Mouse (Mus musculus) liver, postnatal 0 days (tissue): ENCODE results near the gene Gpr132. TPM values are rescaled to one million over a fixed set of nuclear protein-coding genes. Genes with fewer than 3 reads are reported as not detected.
"Not testable (repeated sequence)": the region's sequence is repeated elsewhere in the genome, so short reads cannot be mapped to it uniquely, and the experiment has no call there.

Experiments
- ATAC-seq: fragments of 200-750 bp; cut with Nextera tagmentation; 2 replicates; pipeline ENCODE4 v1.8.0; 2017; ENCODE audit warnings: mild to moderate bottlenecking, moderate library complexity
- DNase-seq: peaks from one replicate; pipeline ENCODE4 v3.0.0-alpha.2; 2016
- H3K27ac ChIP-seq: fragments of 300-500 bp; sonication (generic); 2 replicates; pipeline ENCODE4 v1.5.1; 2014; ENCODE audit warnings: antibody characterized with exemption, moderate library complexity, mild to moderate bottlenecking, low read depth
- H3K27me3 ChIP-seq: fragments of 300-500 bp; sonication (generic); 2 replicates; pipeline ENCODE4 v1.6.1; 2014; ENCODE audit warnings: low read length, control low read depth, mixed read lengths; ENCODE audit not compliant: insufficient read depth
- H3K36me3 ChIP-seq: fragments of 300-500 bp; sonication (generic); replicated peaks from 2 replicates; pipeline ENCODE4 v1.6.1; 2014; ENCODE audit warnings: mild to moderate bottlenecking, control low read depth, low read length, moderate library complexity, mixed read lengths; ENCODE audit not compliant: insufficient read depth
- H3K4me1 ChIP-seq: fragments of 300-500 bp; sonication (generic); 2 replicates; pipeline ENCODE4 v1.6.1; 2014; ENCODE audit warnings: antibody characterized with exemption, mild to moderate bottlenecking, control low read depth; ENCODE audit not compliant: insufficient read depth
- H3K4me2 ChIP-seq: fragments of 300-500 bp; sonication (generic); 2 replicates; pipeline ENCODE4 v1.6.1; 2014; ENCODE audit warnings: low read depth, mild to moderate bottlenecking, low read length, moderate library complexity, mixed read lengths
- H3K4me3 ChIP-seq: fragments of 300-500 bp; sonication (generic); 2 replicates; pipeline ENCODE4 v1.5.1; 2014; ENCODE audit warnings: low read depth, low read length
- H3K9ac ChIP-seq: fragments of 300-500 bp; sonication (generic); replicated peaks from 2 replicates; pipeline ENCODE4 v1.6.1; 2014; ENCODE audit warnings: mild to moderate bottlenecking, moderate library complexity
- H3K9me3 ChIP-seq: fragments of 300-500 bp; sonication (generic); 2 replicates; pipeline ENCODE4 v1.6.1; 2016; ENCODE audit warnings: mild to moderate bottlenecking, control low read depth, low read length, mixed read lengths
- CTCF ChIP-seq: sonication (generic); IDR thresholded peaks from 2 replicates; pipeline ENCODE4 v1.5.1; 2016; ENCODE audit warnings: antibody characterized with exemption, low read depth
- EP300 ChIP-seq: IDR thresholded peaks from 2 replicates; pipeline ENCODE4 v1.6.1; 2016; ENCODE audit warnings: antibody characterized with exemption, low read depth, mild to moderate bottlenecking
- WGBS: fragments of 180-500 bp; shearing (Covaris S2); extraction: QIAGEN DNeasy Blood & Tissue Kit; methylation state at CpG from one replicate; pipeline ENCODE4 v1.1.7; 2014; ENCODE audit not compliant: insufficient replicate concordance; 5-methylcytosine and 5-hydroxymethylcytosine counted together
- polyA plus RNA-seq: library from polyadenylated mRNA; unstranded; fragments of >200 nt; fragmentation: Nextera tagmentation; extraction: Ambion mirVana; gene quantifications from 2 replicates; pipeline ENCODE4 v1.2.1, GENCODE M21; 2015

The Gpr132 gene
- polyA plus RNA-seq, 1 experiment from 2014 or later = 0.34 TPM

- WGBS = 54% methylated on average over 4 of the region's 4 CpGs
- not testable (repeated sequence) for H3K27ac ChIP-seq, H3K9me3 ChIP-seq, H3K27me3 ChIP-seq, DNase-seq, H3K4me3 ChIP-seq, H3K9ac ChIP-seq, H3K4me1 ChIP-seq, H3K36me3 ChIP-seq, H3K4me2 ChIP-seq, ATAC-seq
- peak; percentile 11; the same call in 1 of the 2 replicates for TF ChIP-seq CTCF
Measured at GRCm38 (mm10) chr12:112841338-112841892, 26.6 kb downstream of the Gpr132 start.

GRCm38 (mm10) chr12:112840209-112841086 lies 27.6 kb downstream of the Gpr132 start:
- Histone ChIP-seq H3K4me2 (peak overlapping the region; percentile 26; the same call in 1 of the 2 replicates), H3K9ac (no peak overlapping the region; the same call in 1 of the 2 replicates), H3K9me3 (peaks cover 3% of the 10 kb centered on the region), H3K27ac (peak overlapping the region; percentile 66), H3K4me3 (no peak overlapping the region), H3K4me1 (no peaks in the 10 kb centered on the region; the same call in 1 of the 2 replicates), H3K36me3 (no peaks in the 10 kb centered on the region), H3K27me3 (no peaks in the 10 kb centered on the region)
- 53% methylated on average over 25 of the region's 25 CpGs for WGBS
- ATAC-seq = peak; percentile 55
- TF ChIP-seq CTCF = no peak
- no peak for TF ChIP-seq EP300
- DNase-seq = no peak

GRCm38 (mm10) chr12:112835046-112835445 lies 33.0 kb downstream of the Gpr132 start:
- Histone ChIP-seq H3K9ac (no peak overlapping the region), H3K9me3 (peaks cover 3% of the 10 kb centered on the region), H3K4me3 (no peak overlapping the region), H3K4me2 (no peak overlapping the region), H3K27me3 (no peaks in the 10 kb centered on the region), H3K4me1 (peaks cover 7% of the 10 kb centered on the region), H3K36me3 (no peaks in the 10 kb centered on the region), H3K27ac (no peak overlapping the region)
- no peak for TF ChIP-seq CTCF
- no peak for TF ChIP-seq EP300
- ATAC-seq (no peak), DNase-seq (no peak)
- 68% methylated on average over 2 of the region's 2 CpGs for whole genome bisulfite sequencing

GRCm38 (mm10) chr12:112833527-112833926 lies 34.5 kb downstream of the Gpr132 start:
- Histone ChIP-seq H3K9ac (no peak overlapping the region), H3K9me3 (no peaks in the 10 kb centered on the region), H3K36me3 (no peaks in the 10 kb centered on the region), H3K27me3 (no peaks in the 10 kb centered on the region), H3K27ac (peak overlapping the region; percentile 24; the same call in 1 of the 2 replicates), H3K4me2 (peak overlapping the region; percentile 38), H3K4me3 (no peak overlapping the region), H3K4me1 (peaks cover 9% of the 10 kb centered on the region)
- no peak for ATAC-seq
- TF ChIP-seq EP300 (no peak), CTCF (no peak)
- 14% methylated on average over 6 of the region's 6 CpGs for WGBS
- DNase-seq = no peak

GRCm38 (mm10) chr12:112832411-112832810 lies 35.6 kb downstream of the Gpr132 start:
- no peak for ATAC-seq

GRCm38 (mm10) chr12:112830570-112830969 lies 37.5 kb downstream of the Gpr132 start:
- TF ChIP-seq EP300 (no peak), CTCF (no peak)
- Histone ChIP-seq H3K27me3 (no peaks in the 10 kb centered on the region), H3K9ac (peak overlapping the region; percentile 76), H3K4me3 (peak overlapping the region; percentile 86), H3K4me1 (peaks cover 31% of the 10 kb centered on the region), H3K27ac (0 out of 2 replicates have a peak overlapping the region, but pooled peaks have one; percentile 80), H3K9me3 (no peaks in the 10 kb centered on the region), H3K36me3 (peaks cover 19% of the 10 kb centered on the region), H3K4me2 (peak overlapping the region; percentile 79)
- DNase-seq (no peak), ATAC-seq (no peak)
- 87% methylated on average over 3 of the region's 3 CpGs for WGBS

More at GRCm38 (mm10) chr12:112832411-112832810, 35.6 kb downstream of the Gpr132 start:
- H3K27ac ChIP-seq = no peak overlapping the region
- H3K4me2 ChIP-seq = no peak overlapping the region
- H3K9ac ChIP-seq = no peak overlapping the region
- 78% methylated on average over 5 of the region's 5 CpGs for WGBS
- no peaks in the 10 kb centered on the region for H3K9me3 ChIP-seq
- TF ChIP-seq EP300 = no peak
- H3K4me3 ChIP-seq = no peak overlapping the region
- H3K27me3 ChIP-seq = no peaks in the 10 kb centered on the region
- peaks cover 14% of the 10 kb centered on the region for H3K4me1 ChIP-seq
- DNase-seq = no peak
- peaks cover 5% of the 10 kb centered on the region for H3K36me3 ChIP-seq
